Mouse (Mus musculus): ENCODE results near the gene Tac4. TPM values are rescaled to one million over a fixed set of nuclear protein-coding genes. Genes with fewer than 3 reads are reported as not detected.

Tac4 gene
- polyA plus RNA-seq, 2 experiments = 0.08 TPM; not detected in 1

- Histone ChIP-seq H3K27me3 (ENCODE audit: control insufficient read depth, insufficient read depth, low read length) (no peaks in the 10 kb centered on the region), H3K36me3 (ENCODE audit: control insufficient read depth, insufficient read depth, low read length) (no peaks in the 10 kb centered on the region), H3K9me3 (ENCODE audit: control insufficient read depth, low read length) (no peaks in the 10 kb centered on the region), H3K4me1 (ENCODE audit: control insufficient read depth, insufficient read depth, low read length) (no peaks in the 10 kb centered on the region), H3K27ac (replicated peaks; ENCODE audit: low read depth, low read length) (no peak overlapping the region), H3K4me2 (replicated peaks; ENCODE audit: low read depth, low read length, severe bottlenecking) (no peak overlapping the region), H3K4me3 (replicated peaks; ENCODE audit: low read length) (no peak overlapping the region), H3K9ac (ENCODE audit: low read depth, low read length, severe bottlenecking) (no peak overlapping the region)
- ATAC-seq (ENCODE audit: low FRiP score, low read depth) = peak; percentile 24; the same call in 1 of the 2 replicates
- DNase-seq (ENCODE audit: low spot score) = peak; percentile 84
- 4% methylated on average over 11 of the region's 11 CpGs for WGBS
- TF ChIP-seq POLR2A (IDR thresholded peaks at IDR 0.05; ENCODE audit: borderline replicate concordance, extremely low read depth, insufficient read depth, insufficient read length) = no peak
Measured at GRCm38 (mm10) chr11:95251295-95251694, 10.0 kb upstream of the Tac4 start.

- TF ChIP-seq POLR2A (IDR thresholded peaks at IDR 0.05; ENCODE audit: borderline replicate concordance, extremely low read depth, insufficient read depth, insufficient read length) = no peak
- no peaks in the 10 kb centered on the region for H3K36me3 ChIP-seq (ENCODE audit: control insufficient read depth, insufficient read depth, low read length)
- H3K27me3 ChIP-seq (ENCODE audit: control insufficient read depth, insufficient read depth, low read length) = no peaks in the 10 kb centered on the region
- H3K4me3 ChIP-seq (replicated peaks; ENCODE audit: low read length) = no peak overlapping the region
- H3K4me1 ChIP-seq (ENCODE audit: control insufficient read depth, insufficient read depth, low read length) = no peaks in the 10 kb centered on the region
- H3K9ac ChIP-seq (ENCODE audit: low read depth, low read length, severe bottlenecking) = no peak overlapping the region
- DNase-seq (ENCODE audit: low spot score) (no peak), ATAC-seq (ENCODE audit: low FRiP score, low read depth) (no peak)
- no peak overlapping the region for H3K4me2 ChIP-seq (replicated peaks; ENCODE audit: low read depth, low read length, severe bottlenecking)
- H3K9me3 ChIP-seq (ENCODE audit: control insufficient read depth, low read length) = no peaks in the 10 kb centered on the region
- 80% methylated on average over 6 of the region's 6 CpGs for WGBS
- H3K27ac ChIP-seq (replicated peaks; ENCODE audit: low read depth, low read length) = no peak overlapping the region
Measured at GRCm38 (mm10) chr11:95252104-95252503, 9.2 kb upstream of the Tac4 start.

GRCm38 (mm10) chr11:95254165-95254564 is 7.2 kb upstream of the Tac4 start:
- H3K27ac ChIP-seq (replicated peaks; ENCODE audit: low read depth, low read length) = no peak overlapping the region
- H3K4me1 ChIP-seq (ENCODE audit: control insufficient read depth, insufficient read depth, low read length) = no peaks in the 10 kb centered on the region
- H3K4me3 ChIP-seq (replicated peaks; ENCODE audit: low read length) = no peak overlapping the region
- DNase-seq (ENCODE audit: low spot score) (no peak), ATAC-seq (ENCODE audit: low FRiP score, low read depth) (no peak)
- no peaks in the 10 kb centered on the region for H3K27me3 ChIP-seq (ENCODE audit: control insufficient read depth, insufficient read depth, low read length)
- no peak for TF ChIP-seq POLR2A (IDR thresholded peaks at IDR 0.05; ENCODE audit: borderline replicate concordance, extremely low read depth, insufficient read depth, insufficient read length)
- no peak overlapping the region for H3K9ac ChIP-seq (ENCODE audit: low read depth, low read length, severe bottlenecking)
- H3K36me3 ChIP-seq (ENCODE audit: control insufficient read depth, insufficient read depth, low read length) = no peaks in the 10 kb centered on the region
- no peaks in the 10 kb centered on the region for H3K9me3 ChIP-seq (ENCODE audit: control insufficient read depth, low read length)
- WGBS = 85% methylated on average over 8 of the region's 8 CpGs
- H3K4me2 ChIP-seq (replicated peaks; ENCODE audit: low read depth, low read length, severe bottlenecking) = no peak overlapping the region

- Histone ChIP-seq H3K27me3 (ENCODE audit: control insufficient read depth, insufficient read depth, low read length) (no peaks in the 10 kb centered on the region), H3K4me1 (ENCODE audit: control insufficient read depth, insufficient read depth, low read length) (no peaks in the 10 kb centered on the region), H3K4me2 (replicated peaks; ENCODE audit: low read depth, low read length, severe bottlenecking) (no peak overlapping the region), H3K36me3 (ENCODE audit: control insufficient read depth, insufficient read depth, low read length) (no peaks in the 10 kb centered on the region), H3K9me3 (ENCODE audit: control insufficient read depth, low read length) (no peaks in the 10 kb centered on the region), H3K27ac (replicated peaks; ENCODE audit: low read depth, low read length) (no peak overlapping the region), H3K4me3 (replicated peaks; ENCODE audit: low read length) (no peak overlapping the region), H3K9ac (ENCODE audit: low read depth, low read length, severe bottlenecking) (no peak overlapping the region)
- DNase-seq (ENCODE audit: low spot score) (no peak), ATAC-seq (ENCODE audit: low FRiP score, low read depth) (no peak)
- no peak for TF ChIP-seq POLR2A (IDR thresholded peaks at IDR 0.05; ENCODE audit: borderline replicate concordance, extremely low read depth, insufficient read depth, insufficient read length)
- WGBS = 80% methylated on average over 6 of the region's 6 CpGs
Measured at GRCm38 (mm10) chr11:95255747-95256146, 5.6 kb upstream of the Tac4 start.

- H3K27me3 ChIP-seq (ENCODE audit: control insufficient read depth, insufficient read depth, low read length) = no peaks in the 10 kb centered on the region
- ATAC-seq (ENCODE audit: low FRiP score, low read depth) = no peak
- no peak for DNase-seq (ENCODE audit: low spot score)
- peak overlapping the region; percentile 62 for H3K4me3 ChIP-seq (replicated peaks; ENCODE audit: low read length)
- WGBS = 53% methylated on average over 4 of the region's 4 CpGs
- no peak overlapping the region for H3K9ac ChIP-seq (ENCODE audit: low read depth, low read length, severe bottlenecking)
- no peak for TF ChIP-seq POLR2A (IDR thresholded peaks at IDR 0.05; ENCODE audit: borderline replicate concordance, extremely low read depth, insufficient read depth, insufficient read length)
- H3K36me3 ChIP-seq (ENCODE audit: control insufficient read depth, insufficient read depth, low read length) = no peaks in the 10 kb centered on the region
- no peaks in the 10 kb centered on the region for H3K9me3 ChIP-seq (ENCODE audit: control insufficient read depth, low read length)
- no peaks in the 10 kb centered on the region for H3K4me1 ChIP-seq (ENCODE audit: control insufficient read depth, insufficient read depth, low read length)
- no peak overlapping the region for H3K27ac ChIP-seq (replicated peaks; ENCODE audit: low read depth, low read length)
- H3K4me2 ChIP-seq (replicated peaks; ENCODE audit: low read depth, low read length, severe bottlenecking) = peak overlapping the region; percentile 96
Measured at GRCm38 (mm10) chr11:95257930-95258329, 3.4 kb upstream of the Tac4 start.

GRCm38 (mm10) chr11:95258490-95258889 is 2.8 kb upstream of the Tac4 start:
- ATAC-seq (ENCODE audit: low FRiP score, low read depth) = peak; percentile 67
- Histone ChIP-seq H3K4me1 (ENCODE audit: control insufficient read depth, insufficient read depth, low read length) (no peaks in the 10 kb centered on the region), H3K4me3 (replicated peaks; ENCODE audit: low read length) (peak overlapping the region; percentile 62), H3K27ac (replicated peaks; ENCODE audit: low read depth, low read length) (peak overlapping the region; percentile 67), H3K36me3 (ENCODE audit: control insufficient read depth, insufficient read depth, low read length) (no peaks in the 10 kb centered on the region), H3K27me3 (ENCODE audit: control insufficient read depth, insufficient read depth, low read length) (no peaks in the 10 kb centered on the region), H3K9ac (ENCODE audit: low read depth, low read length, severe bottlenecking) (peak overlapping the region; percentile 76), H3K9me3 (ENCODE audit: control insufficient read depth, low read length) (no peaks in the 10 kb centered on the region), H3K4me2 (replicated peaks; ENCODE audit: low read depth, low read length, severe bottlenecking) (peak overlapping the region; percentile 96)
- under 1% methylated on average over 19 of the region's 26 CpGs for WGBS
- peak; percentile 79 for DNase-seq (ENCODE audit: low spot score)
- TF ChIP-seq POLR2A (IDR thresholded peaks at IDR 0.05; ENCODE audit: borderline replicate concordance, extremely low read depth, insufficient read depth, insufficient read length) = no peak

All from limb, embryonic 14.5 days (tissue).